Mouse (Mus musculus) forebrain, embryonic 13.5 days (tissue): Measurements from ENCODE around the gene Cgnl1. TPM values are rescaled to one million over a fixed set of nuclear protein-coding genes. Genes with fewer than 3 reads are reported as not detected.

Source experiments
- ATAC-seq: fragments of 200-750 bp; cut with Nextera tagmentation; 2 replicates; pipeline ENCODE4 v1.8.0; 2017
- H3K27ac ChIP-seq: fragments of 300-500 bp; sonication (generic); 2 replicates; pipeline ENCODE4 v1.5.1; 2015; ENCODE audit warnings: inconsistent platforms, mild to moderate bottlenecking, moderate library complexity
- H3K27me3 ChIP-seq: fragments of 300-500 bp; sonication (generic); 2 replicates; pipeline ENCODE4 v1.6.1; 2015; ENCODE audit warnings: mild to moderate bottlenecking, inconsistent platforms
- H3K36me3 ChIP-seq: fragments of 300-500 bp; sonication (generic); 2 replicates; pipeline ENCODE4 v1.6.1; 2015; ENCODE audit warnings: mild to moderate bottlenecking, inconsistent platforms; ENCODE audit not compliant: poor library complexity, severe bottlenecking
- H3K4me1 ChIP-seq: fragments of 300-500 bp; sonication (generic); 2 replicates; pipeline ENCODE4 v1.6.1; 2015; ENCODE audit warnings: inconsistent platforms
- H3K4me2 ChIP-seq: fragments of 300-500 bp; sonication (generic); 2 replicates; pipeline ENCODE4 v1.6.1; 2015; ENCODE audit warnings: inconsistent platforms, mild to moderate bottlenecking, moderate library complexity
- H3K4me3 ChIP-seq: fragments of 300-500 bp; sonication (generic); 2 replicates; pipeline ENCODE4 v1.5.1; 2015; ENCODE audit warnings: mild to moderate bottlenecking, inconsistent platforms
- H3K9ac ChIP-seq: fragments of 300-500 bp; sonication (generic); 2 replicates; pipeline ENCODE4 v1.6.1; 2015; ENCODE audit warnings: mild to moderate bottlenecking, inconsistent platforms
- H3K9me3 ChIP-seq: fragments of 300-500 bp; sonication (generic); replicated peaks from 2 replicates; pipeline ENCODE4 v1.6.1; 2016; ENCODE audit warnings: inconsistent platforms
- WGBS: fragments of 180-500 bp; shearing (Covaris S2); methylation state at CpG from one replicate; pipeline ENCODE4 v1.1.7; 2015; 5-methylcytosine and 5-hydroxymethylcytosine counted together
- polyA plus RNA-seq: library from polyadenylated mRNA; unstranded; fragments of >200 nt; fragmentation: Nextera tagmentation; extraction: Ambion mirVana; gene quantifications from 2 replicates; pipeline ENCODE4 v1.2.1, GENCODE M21; 2015

The Cgnl1 gene
- polyA plus RNA-seq, 1 experiment from 2014 or later: 4.0 TPM

- Histone ChIP-seq H3K27ac (no peak overlapping the region), H3K9ac (no peak overlapping the region), H3K36me3 (no peaks in the 10 kb centered on the region), H3K4me3 (no peak overlapping the region), H3K4me1 (0 out of 2 replicates have a peak, but pooled peaks cover 5% of the 10 kb centered on the region), H3K4me2 (no peak overlapping the region), H3K27me3 (no peaks in the 10 kb centered on the region), H3K9me3 (no peaks in the 10 kb centered on the region)
- ATAC-seq: no peak
- WGBS: 90% methylated on average over 3 of the region's 3 CpGs
Measured at GRCm38 (mm10) chr9:71665493-71665892, 105.9 kb downstream of the Cgnl1 start.

GRCm38 (mm10) chr9:71664855-71665254 lies 106.5 kb downstream of the Cgnl1 start:
- 0 out of 2 replicates have a peak, but pooled peaks cover 5% of the 10 kb centered on the region for H3K4me1 ChIP-seq
- H3K27me3 ChIP-seq: no peaks in the 10 kb centered on the region
- no peak overlapping the region for H3K9ac ChIP-seq
- H3K9me3 ChIP-seq: no peaks in the 10 kb centered on the region
- no peak overlapping the region for H3K4me3 ChIP-seq
- ATAC-seq: no peak
- 87% methylated on average over 3 of the region's 3 CpGs for WGBS
- no peaks in the 10 kb centered on the region for H3K36me3 ChIP-seq
- no peak overlapping the region for H3K27ac ChIP-seq
- no peak overlapping the region for H3K4me2 ChIP-seq

GRCm38 (mm10) chr9:71663421-71664217 lies 107.8 kb downstream of the Cgnl1 start:
- WGBS: 56% methylated on average over 11 of the region's 11 CpGs

GRCm38 (mm10) chr9:71660540-71660939 lies 110.9 kb downstream of the Cgnl1 start:
- Histone ChIP-seq H3K9me3 (no peaks in the 10 kb centered on the region), H3K9ac (no peak overlapping the region), H3K4me2 (no peak overlapping the region), H3K36me3 (no peaks in the 10 kb centered on the region), H3K4me3 (no peak overlapping the region), H3K27ac (no peak overlapping the region), H3K4me1 (0 out of 2 replicates have a peak, but pooled peaks cover 11% of the 10 kb centered on the region), H3K27me3 (no peaks in the 10 kb centered on the region)
- no peak for ATAC-seq
- 72% methylated on average over 9 of the region's 9 CpGs for WGBS

More at GRCm38 (mm10) chr9:71663421-71664217, 107.8 kb downstream of the Cgnl1 start:
- no peak for ATAC-seq
- H3K4me3 ChIP-seq: no peak overlapping the region
- no peak overlapping the region for H3K4me2 ChIP-seq
- no peak overlapping the region for H3K27ac ChIP-seq
- H3K4me1 ChIP-seq: 0 out of 2 replicates have a peak, but pooled peaks cover 11% of the 10 kb centered on the region
- no peak overlapping the region for H3K9ac ChIP-seq
- no peaks in the 10 kb centered on the region for H3K27me3 ChIP-seq
- no peaks in the 10 kb centered on the region for H3K36me3 ChIP-seq
- H3K9me3 ChIP-seq: no peaks in the 10 kb centered on the region

DNA sequence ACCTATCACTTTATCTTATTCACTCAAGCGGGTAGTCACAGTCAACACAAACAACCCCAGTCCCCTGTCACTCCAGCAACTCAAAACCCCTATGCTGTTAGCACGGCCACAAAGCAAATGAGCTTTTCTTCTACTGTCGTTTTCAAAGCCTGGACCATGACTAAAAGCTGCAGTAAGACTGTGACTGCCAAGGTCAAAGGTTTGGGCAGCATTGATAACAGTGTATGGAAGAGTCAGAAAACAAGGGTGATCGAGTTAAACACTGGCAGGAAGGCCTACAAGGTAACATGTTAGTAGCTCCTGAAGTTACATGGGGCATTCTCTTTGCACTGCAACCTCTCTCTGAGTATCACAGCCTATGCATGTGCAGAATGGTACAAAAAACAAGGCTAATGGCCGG lies 111.7 kb downstream of the Cgnl1 start:
- Histone ChIP-seq H3K4me1 (0 out of 2 replicates have a peak, but pooled peaks cover 11% of the 10 kb centered on the region), H3K9me3 (no peaks in the 10 kb centered on the region), H3K36me3 (no peaks in the 10 kb centered on the region), H3K9ac (no peak overlapping the region), H3K4me3 (no peak overlapping the region), H3K4me2 (no peak overlapping the region), H3K27ac (no peak overlapping the region), H3K27me3 (no peaks in the 10 kb centered on the region)
- 72% methylated on average over 5 of the region's 5 CpGs for WGBS
- no peak for ATAC-seq

DNA sequence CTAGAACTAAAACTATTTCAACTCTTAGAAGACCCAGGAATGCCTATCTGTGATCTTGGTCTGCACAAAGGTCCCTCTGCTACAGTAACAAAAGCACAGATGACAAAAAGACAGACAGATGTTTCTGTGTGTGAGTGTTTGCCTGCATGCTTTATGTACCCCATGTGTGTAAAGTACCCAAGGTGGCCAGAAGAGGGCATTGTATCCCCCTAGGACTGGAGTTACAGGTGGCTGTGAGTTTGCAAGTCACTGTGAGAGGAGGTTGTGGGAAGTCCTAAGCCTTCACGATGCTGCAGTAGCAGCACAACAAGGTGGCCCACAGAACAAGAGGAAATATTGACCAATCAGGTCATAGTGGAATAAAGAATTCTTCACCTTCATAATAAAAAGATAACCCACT lies 114.2 kb downstream of the Cgnl1 start:
- H3K27me3 ChIP-seq: no peaks in the 10 kb centered on the region
- H3K4me2 ChIP-seq: no peak overlapping the region
- H3K27ac ChIP-seq: no peak overlapping the region
- H3K4me1 ChIP-seq: 0 out of 2 replicates have a peak, but pooled peaks cover 7% of the 10 kb centered on the region
- ATAC-seq: no peak
- no peaks in the 10 kb centered on the region for H3K9me3 ChIP-seq
- 89% methylated on average over 1 of the region's 1 CpGs for WGBS
- H3K9ac ChIP-seq: no peak overlapping the region
- no peak overlapping the region for H3K4me3 ChIP-seq
- no peaks in the 10 kb centered on the region for H3K36me3 ChIP-seq

DNA sequence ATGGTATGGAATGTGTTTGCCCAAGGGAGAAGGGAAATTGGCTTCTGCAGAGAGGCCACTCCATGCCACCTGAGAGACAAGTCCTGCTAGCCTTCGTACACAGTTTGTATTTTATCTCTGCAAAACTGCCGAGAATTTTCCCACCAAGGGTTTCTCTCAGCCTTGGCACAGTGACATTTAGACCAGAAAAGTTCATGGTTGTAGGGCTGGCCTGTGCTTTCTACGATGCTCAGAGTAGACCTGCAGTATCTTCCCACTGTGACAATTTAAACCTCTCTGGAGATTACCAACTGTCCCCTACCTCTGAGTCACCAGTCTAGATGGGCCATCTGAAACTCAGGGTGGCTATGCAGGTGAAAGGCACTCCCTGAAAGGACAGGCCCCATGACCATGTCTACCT lies 116.5 kb downstream of the Cgnl1 start:
- no peaks in the 10 kb centered on the region for H3K27me3 ChIP-seq
- 85% methylated on average over 3 of the region's 3 CpGs for WGBS
- no peak for ATAC-seq
- H3K27ac ChIP-seq: no peak overlapping the region
- no peak overlapping the region for H3K4me3 ChIP-seq
- H3K9ac ChIP-seq: no peak overlapping the region
- no peaks in the 10 kb centered on the region for H3K9me3 ChIP-seq
- no peaks in the 10 kb centered on the region for H3K36me3 ChIP-seq
- H3K4me2 ChIP-seq: no peak overlapping the region
- 0 out of 2 replicates have a peak, but pooled peaks cover 7% of the 10 kb centered on the region for H3K4me1 ChIP-seq

DNA sequence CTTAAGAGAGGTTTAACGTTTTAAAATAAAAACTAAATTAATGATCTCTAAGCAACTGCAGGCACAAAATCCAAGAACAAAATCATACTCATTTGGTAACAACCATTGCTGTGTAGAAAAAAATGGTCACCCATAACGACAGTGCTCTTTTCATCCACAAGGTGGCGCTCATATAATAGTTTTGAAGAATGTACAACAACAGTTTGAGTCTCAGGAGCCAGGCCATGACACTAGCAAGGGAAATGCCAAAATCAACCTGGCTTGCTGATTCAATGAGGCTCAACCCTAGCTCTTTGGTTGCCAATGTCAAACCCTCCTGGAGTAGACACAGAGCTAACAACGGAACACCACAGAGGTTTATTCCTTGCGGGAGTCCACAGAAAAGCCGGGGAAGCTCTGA lies 125.3 kb downstream of the Cgnl1 start:
- H3K36me3 ChIP-seq: no peaks in the 10 kb centered on the region
- H3K9me3 ChIP-seq: 0 out of 2 replicates have a peak, but pooled peaks cover 3% of the 10 kb centered on the region
- H3K27me3 ChIP-seq: no peaks in the 10 kb centered on the region
- H3K9ac ChIP-seq: no peak overlapping the region
- no peaks in the 10 kb centered on the region for H3K4me1 ChIP-seq
- no peak overlapping the region for H3K4me2 ChIP-seq
- ATAC-seq: peak; percentile 41; the same call in 1 of the 2 replicates
- H3K4me3 ChIP-seq: no peak overlapping the region
- WGBS: 33% methylated on average over 6 of the region's 6 CpGs
- no peak overlapping the region for H3K27ac ChIP-seq

- H3K27ac ChIP-seq: no peak overlapping the region
- ATAC-seq: no peak
- 94% methylated on average over 4 of the region's 4 CpGs for WGBS
Measured at GRCm38 (mm10) chr9:71643611-71644010, 127.8 kb downstream of the Cgnl1 start.

DNA sequence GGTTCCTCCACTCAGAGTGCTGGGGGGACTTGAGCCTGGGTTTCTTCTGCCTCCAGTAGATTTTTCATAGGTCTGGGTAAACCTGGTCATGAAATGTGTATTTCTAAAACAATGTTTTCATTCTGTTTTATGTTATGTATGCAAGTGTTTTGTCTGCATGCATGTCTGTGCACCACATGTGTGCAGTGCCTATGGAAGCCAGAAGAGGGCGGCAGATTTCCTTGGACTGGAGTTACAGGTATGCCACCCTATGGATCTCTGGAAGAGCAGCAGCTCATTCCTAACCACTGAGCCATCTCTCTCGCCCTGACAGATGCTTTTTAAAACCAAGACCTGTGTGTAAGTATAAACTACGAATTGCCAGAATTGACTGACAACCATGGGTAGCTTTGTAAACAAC lies 129.1 kb downstream of the Cgnl1 start:
- H3K4me3 ChIP-seq: no peak overlapping the region
- no peak for ATAC-seq
- H3K9me3 ChIP-seq: 0 out of 2 replicates have a peak, but pooled peaks cover 3% of the 10 kb centered on the region
- H3K36me3 ChIP-seq: no peaks in the 10 kb centered on the region
- WGBS: 94% methylated on average over 3 of the region's 3 CpGs
- H3K4me1 ChIP-seq: no peaks in the 10 kb centered on the region
- no peak overlapping the region for H3K27ac ChIP-seq
- H3K9ac ChIP-seq: no peak overlapping the region
- H3K27me3 ChIP-seq: no peaks in the 10 kb centered on the region
- H3K4me2 ChIP-seq: no peak overlapping the region

More at GRCm38 (mm10) chr9:71643611-71644010, 127.8 kb downstream of the Cgnl1 start:
- Histone ChIP-seq H3K9me3 (0 out of 2 replicates have a peak, but pooled peaks cover 3% of the 10 kb centered on the region), H3K4me1 (no peaks in the 10 kb centered on the region), H3K4me3 (no peak overlapping the region), H3K36me3 (no peaks in the 10 kb centered on the region), H3K4me2 (no peak overlapping the region), H3K27me3 (no peaks in the 10 kb centered on the region), H3K9ac (no peak overlapping the region)

DNA sequence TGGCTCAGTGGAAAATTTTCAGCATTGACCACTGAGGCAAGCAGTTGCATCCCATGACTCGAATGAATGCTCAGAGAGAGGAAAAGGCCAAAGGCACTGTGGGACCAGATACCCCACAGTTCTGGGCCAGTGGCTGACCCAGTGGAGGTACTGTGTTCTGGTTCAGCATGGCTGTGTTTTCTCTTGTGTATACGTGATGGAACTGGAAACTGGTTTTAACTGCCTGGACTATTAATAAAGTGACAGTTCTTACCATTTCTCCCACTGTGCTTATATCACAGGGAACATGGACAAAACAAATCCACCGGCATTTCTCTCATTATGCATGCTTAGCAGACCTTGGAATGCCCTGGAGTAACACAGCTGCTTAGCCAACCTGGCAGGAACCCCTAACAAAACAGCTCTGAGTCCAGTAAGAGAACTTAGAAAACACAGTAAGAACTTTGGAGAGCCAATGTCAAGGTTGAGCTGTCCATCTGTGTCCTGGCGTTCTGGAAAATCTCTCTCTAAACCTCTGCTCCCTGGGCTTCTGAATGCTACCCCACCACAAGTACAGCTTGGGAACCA lies 131.0 kb downstream of the Cgnl1 start:
- peaks cover 10% of the 10 kb centered on the region; the same call in 1 of the 2 replicates for H3K4me1 ChIP-seq
- no peak overlapping the region for H3K9ac ChIP-seq
- 74% methylated on average over 4 of the region's 4 CpGs for WGBS

DNA sequence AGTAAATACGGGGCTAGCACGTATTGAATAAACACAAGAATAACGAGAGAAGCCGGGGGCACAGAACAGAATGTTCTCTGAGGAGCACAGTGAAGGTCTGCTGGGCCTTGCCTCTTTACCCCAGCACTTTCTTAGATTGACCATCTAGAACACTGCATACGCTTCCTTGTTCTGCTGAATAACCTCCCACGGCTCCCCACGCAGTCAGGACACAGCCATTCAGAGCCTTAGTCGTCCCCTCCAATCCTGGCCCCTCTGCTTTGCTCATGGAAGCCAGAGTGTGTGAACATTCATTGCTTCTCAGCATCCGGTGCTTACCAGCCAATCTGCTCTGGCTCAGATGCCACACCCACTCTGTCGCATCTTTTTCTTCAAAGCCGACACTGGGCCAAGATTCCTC lies 133.2 kb downstream of the Cgnl1 start:
- Histone ChIP-seq H3K27ac (no peak overlapping the region), H3K9me3 (0 out of 2 replicates have a peak, but pooled peaks cover 3% of the 10 kb centered on the region), H3K4me3 (no peak overlapping the region), H3K4me1 (peaks cover 10% of the 10 kb centered on the region; the same call in 1 of the 2 replicates), H3K27me3 (no peaks in the 10 kb centered on the region), H3K4me2 (no peak overlapping the region), H3K9ac (no peak overlapping the region), H3K36me3 (no peaks in the 10 kb centered on the region)
- 68% methylated on average over 11 of the region's 11 CpGs for WGBS
- ATAC-seq: no peak

More for the DNA sequence above, 131.0 kb downstream of the Cgnl1 start:
- Histone ChIP-seq H3K4me2 (no peak overlapping the region), H3K27ac (no peak overlapping the region), H3K36me3 (no peaks in the 10 kb centered on the region), H3K9me3 (0 out of 2 replicates have a peak, but pooled peaks cover 3% of the 10 kb centered on the region), H3K4me3 (no peak overlapping the region), H3K27me3 (no peaks in the 10 kb centered on the region)
- ATAC-seq: no peak
